Mouse (Mus musculus) olfactory bulb, adult 2 months (tissue): ENCODE measurements around the gene Zfp280c. TPM values are rescaled to one million over a fixed set of nuclear protein-coding genes. Genes with fewer than 3 reads are reported as not detected.

ENCODE experiments used
- H3K27ac ChIP-seq: fragments of 200-500 bp; 2 replicates; pipeline ENCODE4 v1.5.1; 2012; ENCODE audit warnings: low read depth, low read length; ENCODE audit not compliant: insufficient read depth
- H3K4me1 ChIP-seq: fragments of 200-500 bp; 2 replicates; pipeline ENCODE4 v1.6.1; 2012; ENCODE audit warnings: low read length; ENCODE audit not compliant: control insufficient read depth, insufficient read depth
- H3K4me3 ChIP-seq: fragments of 200-500 bp; 2 replicates; pipeline ENCODE4 v1.5.1; 2012; ENCODE audit warnings: mild to moderate bottlenecking, low read depth, low read length, moderate library complexity; ENCODE audit not compliant: insufficient read depth
- CTCF ChIP-seq: fragments of 200-500 bp; IDR thresholded peaks from 2 replicates; pipeline ENCODE4 v1.5.1; 2012; ENCODE audit warnings: low read depth, mild to moderate bottlenecking, low read length, moderate library complexity; ENCODE audit not compliant: insufficient read depth
- POLR2A ChIP-seq: fragments of 200-500 bp; IDR thresholded peaks from 2 replicates; pipeline ENCODE4 v1.6.1; 2012; ENCODE audit warnings: mild to moderate bottlenecking, low read depth, low read length, moderate library complexity; ENCODE audit not compliant: insufficient read depth
- WGBS: fragments of 180-500 bp; shearing (Covaris S2); methylation state at CpG from one replicate; pipeline ENCODE4 v1.1.7; 2018; 5-methylcytosine and 5-hydroxymethylcytosine counted together
- polyA plus RNA-seq: library from polyadenylated mRNA; stranded (reverse); fragments of >200 nt; gene quantifications from 2 replicates; pipeline ENCODE4 v1.2.4, GENCODE M21; 2012; ENCODE audit warnings: low replicate concordance; ENCODE audit not compliant: missing spikeins, insufficient read depth, insufficient read length

Zfp280c gene
- not detected in 2 replicates for polyA plus RNA-seq

DNA sequence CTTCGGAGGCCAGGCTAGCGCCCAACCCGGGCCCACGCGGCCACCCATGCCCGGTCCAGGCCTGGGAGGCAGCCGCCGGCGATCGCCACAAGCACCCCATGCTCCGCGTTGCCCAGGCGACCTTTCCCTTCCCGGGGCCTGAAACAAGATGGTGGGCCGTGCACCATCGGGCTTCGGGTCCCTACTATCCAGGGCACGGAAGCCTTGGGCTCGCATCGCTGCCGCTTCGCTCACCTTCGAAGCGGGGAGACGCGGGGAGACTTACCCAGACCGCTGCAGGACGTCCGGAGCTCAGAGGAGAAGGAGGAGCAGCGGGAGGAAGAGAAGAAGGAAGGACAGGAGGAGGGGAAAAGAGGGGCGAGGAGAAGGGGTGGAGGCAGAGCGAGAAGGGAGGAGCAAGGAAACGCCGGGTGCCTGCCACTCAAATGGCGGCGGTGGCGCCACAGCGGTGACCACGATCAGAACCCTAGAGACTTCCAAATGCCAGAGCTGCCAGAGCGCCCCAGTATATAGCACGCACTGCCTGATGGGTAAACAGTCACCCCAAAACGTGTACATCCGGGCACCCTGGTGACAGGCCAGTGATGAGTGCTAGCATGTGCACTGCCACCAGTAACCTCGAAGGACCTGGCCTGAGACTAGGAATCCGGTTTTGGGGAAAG lies at the start of gene Zfp280c:
Gene Zfp280c, minus strand, starts transcription at position 406 of the 662 bp plus-strand sequence.
- WGBS = 20% methylated on average over 42 of the region's 45 CpGs
- TF ChIP-seq CTCF (no peak), POLR2A (peak; percentile 38; the same call in 1 of the 2 replicates)
- Histone ChIP-seq H3K4me3 (peak within 1 kb of the TSS; percentile 56), H3K4me1 (no peaks in the 10 kb centered on the region), H3K27ac (peak within 1 kb of the TSS; percentile 70)

DNA sequence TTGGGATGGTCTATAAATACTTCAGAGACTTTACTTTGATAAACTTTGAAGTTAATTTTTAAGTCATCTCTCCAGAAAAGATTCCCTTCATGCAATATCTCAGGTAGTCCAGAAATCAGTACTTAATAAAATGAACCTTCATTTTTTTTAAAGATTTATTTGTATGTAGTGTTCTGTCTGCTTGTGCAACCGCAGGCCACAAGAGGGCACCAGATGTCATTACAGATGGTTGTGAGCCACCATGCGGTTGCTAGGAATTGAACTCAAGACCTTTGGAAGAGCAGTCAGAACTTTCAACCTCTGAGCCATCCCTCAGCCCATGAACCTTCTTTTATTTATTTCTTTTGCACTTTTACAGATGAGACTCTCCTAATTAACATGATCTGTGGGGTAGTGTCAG lies 42.7 kb upstream of the Zfp280c start:
- TF ChIP-seq CTCF (no peak), POLR2A (no peak)
- H3K27ac ChIP-seq = no peak overlapping the region
- no peak overlapping the region for H3K4me3 ChIP-seq
- WGBS = 68% methylated on average over 2 of the region's 2 CpGs
- no peaks in the 10 kb centered on the region for H3K4me1 ChIP-seq

DNA sequence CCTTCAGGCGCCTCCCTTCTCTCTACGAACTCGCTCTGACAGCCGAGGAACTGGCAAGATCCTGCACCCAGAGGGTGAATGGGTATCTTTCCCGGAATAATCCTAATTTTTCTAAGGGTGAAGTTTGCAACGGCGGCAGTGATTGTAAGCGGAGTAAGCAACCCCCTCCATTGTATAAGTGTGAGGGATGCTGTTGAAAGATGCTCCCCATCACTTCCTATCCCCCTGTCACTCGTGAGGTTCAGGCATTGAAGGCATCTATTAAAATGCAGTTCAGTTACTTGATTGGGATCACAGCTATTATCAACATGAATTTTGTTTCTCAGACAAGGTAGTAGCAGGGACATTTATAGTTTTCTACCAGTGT lies 29.7 kb upstream of the Zfp280c start:
- TF ChIP-seq POLR2A = no peak

DNA sequence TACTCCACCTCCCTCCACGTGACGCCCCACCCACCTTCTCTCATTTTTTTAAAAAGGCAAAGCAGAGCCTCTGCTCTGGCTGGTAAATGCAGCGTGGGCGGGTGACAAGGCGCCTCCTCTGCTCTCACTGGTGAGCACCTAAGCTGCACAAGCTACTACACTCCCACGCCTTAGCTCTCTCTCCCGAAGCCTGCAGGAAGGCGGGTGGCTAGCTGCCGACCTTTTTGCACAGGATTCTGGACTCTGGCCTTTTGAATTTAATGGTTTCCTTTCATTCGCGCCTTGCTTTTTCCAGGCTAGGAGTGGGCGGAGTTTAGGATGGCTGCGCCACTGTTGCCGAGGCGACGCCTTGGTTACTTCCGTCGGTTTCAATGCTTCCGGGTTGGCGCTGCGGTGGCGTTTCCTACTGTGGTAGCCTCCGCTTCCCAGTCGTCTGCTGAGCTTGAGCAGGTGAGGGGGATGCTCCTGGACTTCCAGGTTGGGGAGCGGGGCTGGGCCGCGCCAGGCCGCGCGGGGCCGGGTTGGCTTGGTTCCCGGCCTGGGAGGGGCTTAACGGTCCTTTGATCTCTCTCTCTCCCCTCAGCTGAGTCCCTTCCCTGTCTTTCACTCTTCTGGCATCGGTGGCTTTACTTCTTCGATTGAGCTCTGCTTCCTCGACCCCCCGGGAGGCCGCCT lies 29.2 kb upstream of the Zfp280c start, which contains the start of gene Slc25a14:
Gene Slc25a14, plus strand, starts transcription at position 35 of the 675 bp plus-strand sequence.
- H3K4me1 ChIP-seq = no peaks in the 10 kb centered on the region
- TF ChIP-seq POLR2A = peak; percentile 64
- no peak for TF ChIP-seq CTCF
- peak within 1 kb of the TSS; percentile 95 for H3K27ac ChIP-seq
- H3K4me3 ChIP-seq = peak within 1 kb of the TSS; percentile 95
- 9% methylated on average over 38 of the region's 38 CpGs for WGBS

More for the DNA sequence above, 29.7 kb upstream of the Zfp280c start:
- no peaks in the 10 kb centered on the region for H3K4me1 ChIP-seq
- H3K27ac ChIP-seq = peak overlapping the region; percentile 95; the same call in 1 of the 2 replicates
- 17% methylated on average over 9 of the region's 9 CpGs for WGBS
- peak overlapping the region; percentile 95 for H3K4me3 ChIP-seq

DNA sequence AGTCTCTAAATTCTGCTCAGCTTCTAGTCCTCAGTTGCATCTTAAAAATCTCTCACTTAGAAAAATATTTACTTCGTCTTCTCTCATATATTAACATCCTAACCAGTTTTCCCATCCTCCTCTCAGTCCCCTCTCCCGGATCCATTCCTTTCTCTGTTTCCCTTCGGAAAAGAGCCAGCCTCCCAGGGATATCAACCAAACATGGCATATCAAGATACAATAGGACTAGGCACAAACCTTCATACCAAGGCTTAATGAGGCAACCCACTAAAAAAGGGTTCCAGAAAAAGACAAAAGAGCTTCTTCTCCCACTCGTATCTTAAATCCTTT lies 28.7 kb upstream of the Zfp280c start:
- peak overlapping the region; percentile 95 for H3K27ac ChIP-seq
- WGBS = 17% methylated on average over 4 of the region's 4 CpGs
- H3K4me3 ChIP-seq = peak overlapping the region; percentile 95
- H3K4me1 ChIP-seq = no peaks in the 10 kb centered on the region
- TF ChIP-seq CTCF (no peak), POLR2A (no peak)

DNA sequence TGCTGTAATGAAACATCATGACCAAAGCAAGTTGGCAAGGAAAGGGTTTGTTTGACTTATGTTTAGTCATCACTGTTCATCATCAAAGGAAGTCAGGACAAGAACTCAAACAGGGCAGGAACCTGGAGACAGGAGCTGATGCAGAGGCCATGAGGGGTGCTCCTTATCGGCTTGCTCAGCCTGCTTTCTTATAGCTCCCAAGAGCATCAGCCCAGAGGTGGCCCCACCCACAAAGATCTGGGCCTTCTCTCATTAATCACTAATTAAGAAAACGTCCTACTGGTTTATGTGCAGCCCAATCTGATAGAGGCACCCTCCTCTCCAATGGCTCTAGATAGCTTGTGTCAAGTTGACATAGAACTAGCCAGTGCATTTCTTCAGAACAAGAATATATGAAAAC lies 10.6 kb upstream of the Zfp280c start:
- WGBS = 53% methylated on average over 2 of the region's 2 CpGs
- Histone ChIP-seq H3K4me1 (no peaks in the 10 kb centered on the region), H3K27ac (no peak overlapping the region), H3K4me3 (no peak overlapping the region)
- TF ChIP-seq POLR2A (no peak), CTCF (no peak)

DNA sequence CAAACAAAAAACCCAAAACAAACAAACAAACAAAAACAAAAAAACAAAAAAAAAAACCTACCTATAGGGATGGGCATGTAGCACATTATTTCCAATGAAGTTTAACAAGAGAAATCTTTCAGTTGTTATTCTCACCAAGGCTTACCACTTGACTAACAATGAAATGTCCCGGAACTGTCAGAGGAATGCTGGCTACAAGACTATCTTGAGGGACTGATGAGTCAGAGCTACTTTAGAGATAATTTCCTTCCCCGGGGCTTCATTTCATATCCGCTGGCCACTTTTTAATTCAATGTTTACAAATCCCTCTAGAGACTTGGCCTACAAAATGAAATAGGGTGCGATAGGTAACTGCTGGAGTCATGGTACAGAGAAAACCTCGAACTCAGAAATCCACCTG lies 2.6 kb upstream of the Zfp280c start:
- TF ChIP-seq POLR2A = no peak
- TF ChIP-seq CTCF = no peak
- Histone ChIP-seq H3K4me1 (no peaks in the 10 kb centered on the region), H3K27ac (no peak overlapping the region), H3K4me3 (no peak overlapping the region)
- WGBS = 91% methylated on average over 5 of the region's 5 CpGs

DNA sequence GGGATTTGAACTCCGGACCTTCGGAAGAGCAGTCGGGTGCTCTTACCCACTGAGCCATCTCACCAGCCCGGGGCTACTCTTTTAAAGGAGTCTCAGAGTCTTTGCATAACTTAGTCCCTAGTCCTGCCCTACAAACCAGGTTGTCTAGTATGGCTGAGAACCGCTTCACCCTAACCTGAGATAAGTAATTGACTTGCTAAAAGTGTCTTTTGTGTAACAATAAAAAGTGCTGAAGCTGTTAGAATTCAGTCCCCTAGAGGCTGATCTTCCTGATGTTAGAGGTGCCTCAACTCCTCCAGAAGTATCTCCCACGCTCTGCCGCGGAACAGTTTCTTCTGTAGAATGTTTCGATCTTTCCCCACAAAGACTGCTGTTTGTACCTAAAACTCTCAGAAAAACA lies 1.7 kb upstream of the Zfp280c start:
- WGBS = 82% methylated on average over 9 of the region's 9 CpGs
- no peak for TF ChIP-seq POLR2A
- no peak for TF ChIP-seq CTCF
- no peak overlapping the region for H3K27ac ChIP-seq

DNA sequence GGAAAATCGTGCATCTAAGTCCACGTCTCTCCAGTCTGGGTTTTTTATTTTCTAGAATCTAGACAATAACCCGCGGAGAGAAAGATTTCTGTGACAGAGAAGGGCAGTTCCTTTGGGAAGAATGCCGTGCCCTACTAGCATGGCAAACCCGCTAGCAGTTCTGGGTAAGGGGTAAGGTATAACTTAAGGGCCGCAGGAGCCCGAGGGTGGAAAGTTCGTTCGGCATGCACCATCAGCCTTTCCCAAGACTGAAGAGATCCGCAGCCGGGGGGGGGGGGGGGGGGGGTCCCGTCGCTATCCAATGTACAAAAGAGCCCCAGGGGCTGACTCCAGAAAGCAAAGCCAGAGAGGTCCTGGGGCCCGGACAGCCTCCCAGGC lies 594 bp downstream of the Zfp280c start:
- TF ChIP-seq CTCF (no peak), POLR2A (no peak)
- Histone ChIP-seq H3K27ac (peak overlapping the region; percentile 53), H3K4me1 (no peaks in the 10 kb centered on the region), H3K4me3 (peak overlapping the region; percentile 56)
- WGBS = 14% methylated on average over 13 of the region's 15 CpGs

More for the DNA sequence above, 1.7 kb upstream of the Zfp280c start:
- Histone ChIP-seq H3K4me1 (no peaks in the 10 kb centered on the region), H3K4me3 (no peak overlapping the region)

DNA sequence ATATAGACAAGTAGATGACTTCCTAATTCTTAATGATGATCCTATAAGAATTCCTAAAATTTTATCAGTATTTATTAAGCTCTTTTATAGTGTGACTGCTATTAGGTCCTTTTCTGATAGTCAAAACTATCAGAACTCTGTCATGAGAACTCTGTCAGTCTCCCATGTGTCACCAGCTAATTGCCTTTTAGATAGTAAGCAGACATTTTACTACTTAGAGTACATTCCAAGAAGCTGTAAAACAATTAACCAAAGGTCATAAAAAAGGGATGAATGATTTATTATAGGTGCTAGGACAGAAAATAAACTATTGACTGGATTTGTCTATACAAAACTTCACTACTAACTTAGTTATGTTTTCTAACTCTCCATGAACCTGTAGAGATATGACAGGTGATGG lies 11.0 kb downstream of the Zfp280c start:
- Histone ChIP-seq H3K4me1 (no peaks in the 10 kb centered on the region), H3K27ac (no peak overlapping the region), H3K4me3 (no peak overlapping the region)
- TF ChIP-seq POLR2A (no peak), CTCF (no peak)
